Mouse (Mus musculus) heart, postnatal 0 days (tissue): ENCODE results near the gene Trappc10. TPM values are rescaled to one million over a fixed set of nuclear protein-coding genes. Genes with fewer than 3 reads are reported as not detected.

Source experiments
- ATAC-seq: fragments of 200-750 bp; cut with Nextera tagmentation; 2 replicates; pipeline ENCODE4 v1.8.0; 2017; ENCODE audit warnings: low read depth, moderate number of reproducible peaks, moderate library complexity; ENCODE audit not compliant: insufficient read depth
- DNase-seq: peaks from one replicate; pipeline ENCODE4 v3.0.0-alpha.2; 2016; ENCODE audit warnings: low spot score
- H3K27ac ChIP-seq: fragments of 300-500 bp; sonication (generic); 2 replicates; pipeline ENCODE4 v1.5.1; 2014; ENCODE audit warnings: low read depth, mild to moderate bottlenecking
- H3K27me3 ChIP-seq: fragments of 300-500 bp; sonication (generic); 2 replicates; pipeline ENCODE4 v1.6.1; 2014; ENCODE audit warnings: low read length, mixed read lengths; ENCODE audit not compliant: control insufficient read depth, insufficient read depth
- H3K36me3 ChIP-seq: fragments of 300-500 bp; sonication (generic); replicated peaks from 2 replicates; pipeline ENCODE4 v1.6.1; 2014; ENCODE audit warnings: low read length, mixed read lengths; ENCODE audit not compliant: control insufficient read depth, insufficient read depth
- H3K4me1 ChIP-seq: fragments of 300-500 bp; sonication (generic); 2 replicates; pipeline ENCODE4 v1.6.1; 2014; ENCODE audit warnings: antibody characterized with exemption; ENCODE audit not compliant: control insufficient read depth, insufficient read depth
- H3K4me2 ChIP-seq: fragments of 300-500 bp; sonication (generic); 2 replicates; pipeline ENCODE4 v1.6.1; 2014; ENCODE audit warnings: low read depth, mild to moderate bottlenecking, low read length, moderate library complexity
- H3K4me3 ChIP-seq: fragments of 300-500 bp; sonication (generic); 2 replicates; pipeline ENCODE4 v1.5.1; 2014; ENCODE audit warnings: low read depth, low read length
- H3K9ac ChIP-seq: fragments of 300-500 bp; sonication (generic); replicated peaks from 2 replicates; pipeline ENCODE4 v1.6.1; 2014; ENCODE audit warnings: low read depth, low read length, mixed read lengths
- H3K9me3 ChIP-seq: fragments of 300-500 bp; sonication (generic); replicated peaks from 2 replicates; pipeline ENCODE4 v1.6.1; 2016; ENCODE audit warnings: low read length; ENCODE audit not compliant: control insufficient read depth
- CTCF ChIP-seq: IDR thresholded peaks from 2 replicates; pipeline ENCODE4 v1.5.1; 2016; ENCODE audit warnings: antibody characterized with exemption, control low read depth, low read depth
- EP300 ChIP-seq: IDR thresholded peaks from 2 replicates; pipeline ENCODE4 v1.6.1; 2016; ENCODE audit warnings: antibody characterized with exemption, low read depth
- WGBS: fragments of 180-500 bp; shearing (Covaris S2); extraction: QIAGEN DNeasy Blood & Tissue Kit; methylation state at CpG from one replicate; pipeline ENCODE4 v1.1.7; 2014; 5-methylcytosine and 5-hydroxymethylcytosine counted together
- polyA plus RNA-seq: library from polyadenylated mRNA; unstranded; fragments of >200 nt; fragmentation: Nextera tagmentation; extraction: Ambion mirVana; gene quantifications from 2 replicates; pipeline ENCODE4 v1.2.1, GENCODE M21; 2015
- total RNA-seq: library from RNA; depleted of rRNA; stranded (reverse); fragments of >200 nt; gene quantifications from 2 replicates; pipeline ENCODE4 v1.2.3, GENCODE M21; 2014; ENCODE audit warnings: low replicate concordance; rRNA removed

Trappc10 gene
- total RNA-seq = 51.0 and 53.3 TPM in 2 replicates
- polyA plus RNA-seq = 13.2 and 13.6 TPM in 2 replicates

DNA sequence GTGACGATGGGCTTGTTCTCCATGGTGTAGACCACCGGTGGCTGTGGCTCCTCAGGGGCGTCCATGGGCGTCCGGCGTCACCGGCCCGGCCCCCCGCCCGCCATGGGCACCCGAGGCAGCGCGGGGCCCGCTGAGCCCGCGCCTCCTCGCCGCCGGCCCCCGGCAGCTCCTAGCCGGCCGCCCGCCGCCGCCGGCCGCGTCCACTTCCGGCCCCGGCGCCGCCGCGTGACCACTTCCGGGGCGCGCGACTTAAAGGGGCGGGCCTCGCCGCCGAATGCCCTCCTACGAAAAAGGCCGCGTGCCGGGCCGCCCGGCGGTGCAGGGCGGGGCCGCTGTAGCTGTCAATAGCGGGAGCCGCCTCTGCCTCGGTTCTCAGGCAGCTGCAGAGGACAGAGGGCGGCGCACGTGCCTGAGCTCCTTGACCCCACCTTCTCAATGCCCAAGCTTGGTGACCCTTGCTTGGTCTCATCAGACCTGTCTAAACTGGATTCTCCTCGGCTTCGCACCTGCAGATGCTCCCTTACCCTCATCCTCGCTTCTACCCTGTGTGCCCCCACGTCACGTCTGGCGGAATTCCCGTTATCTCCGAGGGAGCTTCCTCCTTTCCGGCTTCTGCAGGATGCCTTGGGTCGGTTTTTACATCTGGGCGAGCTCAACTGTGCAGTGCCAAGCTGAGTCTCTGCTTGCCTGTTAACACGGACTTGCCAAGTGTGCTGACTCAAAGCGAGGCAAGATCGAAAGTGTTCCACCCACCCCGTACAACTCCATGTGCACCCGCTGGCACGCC is at the start of gene Trappc10:
Gene Trappc10, minus strand, starts transcription at position 204 of the 787 bp plus-strand sequence.
- under 1% methylated on average over 74 of the region's 74 CpGs for WGBS
- H3K4me3 ChIP-seq = peak within 1 kb of the TSS; percentile 81

GRCm38 (mm10) chr10:78293576-78293975 is 49.1 kb upstream of the Trappc10 start:
- Histone ChIP-seq H3K27me3 (no peaks in the 10 kb centered on the region), H3K4me3 (no peak overlapping the region), H3K9ac (no peak overlapping the region), H3K4me1 (peaks cover 38% of the 10 kb centered on the region), H3K27ac (no peak overlapping the region), H3K4me2 (no peak overlapping the region), H3K9me3 (no peaks in the 10 kb centered on the region), H3K36me3 (peaks cover 3% of the 10 kb centered on the region; the same call in 1 of the 2 replicates)
- no peak for TF ChIP-seq EP300
- 92% methylated on average over 1 of the region's 1 CpGs for WGBS
- DNase-seq (no peak), ATAC-seq (no peak)

More for the DNA sequence above, at the start of gene Trappc10:
- H3K4me2 ChIP-seq = peak within 1 kb of the TSS; percentile 95
- no peak for TF ChIP-seq CTCF
- no peak for TF ChIP-seq EP300
- no peaks in the 10 kb centered on the region for H3K36me3 ChIP-seq
- H3K9ac ChIP-seq = peak within 1 kb of the TSS; percentile 80
- peak; percentile 94 for ATAC-seq
- no peaks in the 10 kb centered on the region for H3K9me3 ChIP-seq
- peak; percentile 84 for DNase-seq
- peaks cover 12% of the 10 kb centered on the region; the same call in 1 of the 2 replicates for H3K4me1 ChIP-seq
- H3K27me3 ChIP-seq = no peaks in the 10 kb centered on the region
- peak within 1 kb of the TSS; percentile 63 for H3K27ac ChIP-seq

- ATAC-seq (no peak), DNase-seq (no peak)
- TF ChIP-seq CTCF (no peak), EP300 (no peak)
- H3K27ac ChIP-seq = no peak overlapping the region
- H3K36me3 ChIP-seq = peaks cover 10% of the 10 kb centered on the region
- no peaks in the 10 kb centered on the region for H3K27me3 ChIP-seq
- H3K4me1 ChIP-seq = peaks cover 27% of the 10 kb centered on the region
- 94% methylated on average over 5 of the region's 5 CpGs for WGBS
- no peaks in the 10 kb centered on the region for H3K9me3 ChIP-seq
- H3K9ac ChIP-seq = no peak overlapping the region
- H3K4me2 ChIP-seq = no peak overlapping the region
- no peak overlapping the region for H3K4me3 ChIP-seq
Observed at GRCm38 (mm10) chr10:78292381-78292780, 47.9 kb upstream of the Trappc10 start.

DNA sequence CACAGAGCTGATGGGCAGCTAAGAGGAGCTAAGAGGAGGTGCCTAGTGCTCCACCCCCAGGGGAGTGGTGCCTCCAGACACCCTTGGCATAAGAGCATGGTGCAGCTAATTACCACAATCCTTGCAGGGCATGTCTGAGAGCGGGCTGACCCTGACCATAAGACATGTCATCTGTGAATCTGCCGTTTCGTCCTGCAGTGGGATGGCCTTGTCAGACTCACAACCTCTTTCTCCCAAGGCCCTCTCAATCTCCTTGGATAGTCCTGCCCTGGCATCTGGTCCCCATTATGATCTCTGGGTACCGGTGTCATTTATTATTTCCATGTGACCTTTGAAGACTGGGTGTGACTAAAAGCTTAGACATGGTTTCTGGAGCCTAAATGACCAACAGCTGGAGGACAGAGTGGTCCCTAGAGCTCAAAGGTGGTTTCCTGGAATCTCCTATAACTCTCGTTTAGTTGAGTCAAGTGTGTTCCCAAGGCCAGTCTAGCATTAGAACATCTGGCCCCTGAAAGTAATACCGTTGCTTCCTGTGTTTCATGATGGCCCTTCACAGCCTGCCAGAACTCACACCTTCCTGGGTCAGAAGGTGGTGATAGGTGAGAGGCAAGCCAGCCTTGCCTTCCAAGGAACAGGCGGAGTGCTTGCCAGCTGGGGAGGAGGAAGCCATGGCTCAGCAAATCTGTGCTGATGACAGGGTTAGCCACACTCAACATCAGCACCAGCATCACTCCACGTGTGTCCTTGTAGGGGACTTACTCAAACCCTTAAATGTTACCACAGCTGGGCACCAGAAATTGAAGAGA is 46.5 kb upstream of the Trappc10 start:
- DNase-seq (no peak), ATAC-seq (no peak)
- no peaks in the 10 kb centered on the region for H3K27me3 ChIP-seq
- H3K27ac ChIP-seq = no peak overlapping the region
- WGBS = 65% methylated on average over 8 of the region's 8 CpGs
- H3K36me3 ChIP-seq = peaks cover 25% of the 10 kb centered on the region
- no peak overlapping the region for H3K9ac ChIP-seq
- no peak overlapping the region for H3K4me2 ChIP-seq
- H3K9me3 ChIP-seq = no peaks in the 10 kb centered on the region
- H3K4me3 ChIP-seq = no peak overlapping the region
- peaks cover 12% of the 10 kb centered on the region for H3K4me1 ChIP-seq
- no peak for TF ChIP-seq CTCF
- no peak for TF ChIP-seq EP300

DNA sequence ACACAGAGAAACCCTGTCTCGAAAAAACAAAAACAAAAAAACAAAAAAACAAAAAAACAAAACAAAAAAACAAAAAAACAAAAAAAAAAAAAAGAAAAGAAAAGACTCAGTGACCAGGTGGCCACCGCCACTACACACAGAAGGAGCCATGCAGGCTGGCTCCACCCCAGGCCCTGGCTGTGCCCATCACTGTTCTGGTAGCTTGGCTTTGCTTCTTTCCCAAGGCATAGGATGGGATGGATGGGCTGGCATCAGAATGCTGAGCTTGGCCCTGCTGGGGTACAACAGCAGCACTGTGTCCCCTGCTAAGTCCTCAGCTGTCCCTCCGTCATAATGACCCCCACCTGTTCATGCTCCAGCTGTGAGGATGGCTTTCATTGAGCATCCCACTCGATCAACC is 44.5 kb upstream of the Trappc10 start:
- WGBS = 86% methylated on average over 4 of the region's 4 CpGs
- no peak for TF ChIP-seq EP300
- no peak for TF ChIP-seq CTCF
- Histone ChIP-seq H3K9ac (no peak overlapping the region), H3K4me1 (no peaks in the 10 kb centered on the region), H3K9me3 (no peaks in the 10 kb centered on the region), H3K4me2 (no peak overlapping the region), H3K4me3 (no peak overlapping the region), H3K27me3 (no peaks in the 10 kb centered on the region), H3K27ac (no peak overlapping the region), H3K36me3 (peaks cover 42% of the 10 kb centered on the region)
- no peak for DNase-seq
- ATAC-seq = no peak
